Mouse (Mus musculus): ENCODE data around the gene Urb1.

Urb1 gene

GRCm38 (mm10) chr16:90822981-90823380 is 12.8 kb upstream of the Urb1 start:
- no peak for DNase-seq (ENCODE audit: low spot score)

GRCm38 (mm10) chr16:90822284-90822935 is 12.2 kb upstream of the Urb1 start:
- DNase-seq (ENCODE audit: low spot score) = no peak

- DNase-seq (ENCODE audit: low spot score) = no peak
These were observed 11.0 kb upstream of the Urb1 start for GRCm38 (mm10) chr16:90821046-90821697.

- no peak for DNase-seq (ENCODE audit: low spot score)
These were observed 10.1 kb upstream of the Urb1 start for GRCm38 (mm10) chr16:90820326-90820725.

GRCm38 (mm10) chr16:90812086-90812485 is 1.9 kb upstream of the Urb1 start:
- DNase-seq (ENCODE audit: low spot score) = no peak

- no peak for DNase-seq (ENCODE audit: low spot score)
These were observed 573 bp upstream of the Urb1 start for GRCm38 (mm10) chr16:90810716-90811256.

GRCm38 (mm10) chr16:90804466-90804865 is 5.7 kb downstream of the Urb1 start:
- no peak for DNase-seq (ENCODE audit: low spot score)

- no peak for DNase-seq (ENCODE audit: low spot score)
These were observed 8.3 kb downstream of the Urb1 start for GRCm38 (mm10) chr16:90801928-90802327.

GRCm38 (mm10) chr16:90801251-90801650 is 9.0 kb downstream of the Urb1 start:
- DNase-seq (ENCODE audit: low spot score) = no peak

GRCm38 (mm10) chr16:90799840-90800239 is 10.4 kb downstream of the Urb1 start:
- DNase-seq (ENCODE audit: low spot score) = no peak

- no peak for DNase-seq (ENCODE audit: low spot score)
These were observed 11.4 kb downstream of the Urb1 start for GRCm38 (mm10) chr16:90798848-90799247.

GRCm38 (mm10) chr16:90798446-90798845 is 11.8 kb downstream of the Urb1 start:
- no peak for DNase-seq (ENCODE audit: low spot score)

- DNase-seq (ENCODE audit: low spot score) = no peak
These were observed 15.5 kb downstream of the Urb1 start for GRCm38 (mm10) chr16:90794708-90795107.

- DNase-seq (ENCODE audit: low spot score) = no peak
These were observed 17.7 kb downstream of the Urb1 start for GRCm38 (mm10) chr16:90792500-90792899.

- DNase-seq (ENCODE audit: low spot score) = no peak
These were observed 18.1 kb downstream of the Urb1 start for GRCm38 (mm10) chr16:90792066-90792465.

GRCm38 (mm10) chr16:90790946-90791345 is 19.3 kb downstream of the Urb1 start:
- no peak for DNase-seq (ENCODE audit: low spot score)

GRCm38 (mm10) chr16:90788580-90788979 is 21.6 kb downstream of the Urb1 start:
- no peak for DNase-seq (ENCODE audit: low spot score)

GRCm38 (mm10) chr16:90785257-90785656 is 25.0 kb downstream of the Urb1 start:
- no peak for DNase-seq (ENCODE audit: low spot score)

- DNase-seq (ENCODE audit: low spot score) = no peak
These were observed 26.9 kb downstream of the Urb1 start for GRCm38 (mm10) chr16:90783302-90783701.

- no peak for DNase-seq (ENCODE audit: low spot score)
These were observed 30.4 kb downstream of the Urb1 start for GRCm38 (mm10) chr16:90779783-90780182.

- no peak for DNase-seq (ENCODE audit: low spot score)
These were observed 34.2 kb downstream of the Urb1 start for GRCm38 (mm10) chr16:90775946-90776520.

- no peak for DNase-seq (ENCODE audit: low spot score)
These were observed 35.6 kb downstream of the Urb1 start for GRCm38 (mm10) chr16:90774646-90775045.

- no peak for DNase-seq (ENCODE audit: low spot score)
These were observed 36.0 kb downstream of the Urb1 start for GRCm38 (mm10) chr16:90774216-90774615.

All from ovary, postnatal 10 days (tissue).